Mouse (Mus musculus) erythroblast, adult 5-6 weeks (primary cell): Measurements from ENCODE around the gene Cd300c. TPM values are rescaled to one million over a fixed set of nuclear protein-coding genes. Genes with fewer than 3 reads are reported as not detected.
"Not testable (repeated sequence)": the region's sequence is repeated elsewhere in the genome, so short reads cannot be mapped to it uniquely, and the experiment has no call there.

Source experiments
- ATAC-seq: replicated peaks from 2 replicates; pipeline ENCODE4 v1.8.0; 2016; ENCODE audit warnings: moderate number of reproducible peaks, mild to moderate bottlenecking, moderate TSS enrichment, inconsistent platforms; ENCODE audit not compliant: poor library complexity, low FRiP score, severe bottlenecking
- total RNA-seq, 2 experiments: library from RNA; stranded (forward) in 1 of 2; stranded (reverse) in 1 of 2; fragments of 150-400 nt in 1 of 2; fragments of 200-764, 138-1000 nt in 1 of 2; gene quantifications; 2 replicates each; pipeline versions ENCODE4 v1.2.3 to v1.2.4; 2015 to 2017; ENCODE audit warnings: low replicate concordance in 2 of 2

Gene Cd300c
- total RNA-seq (2015; ENCODE audit: low replicate concordance) = not detected in 2 replicates
- total RNA-seq (2017; ENCODE audit: low replicate concordance) = 0.60 and 2.2 TPM in 2 replicates

DNA sequence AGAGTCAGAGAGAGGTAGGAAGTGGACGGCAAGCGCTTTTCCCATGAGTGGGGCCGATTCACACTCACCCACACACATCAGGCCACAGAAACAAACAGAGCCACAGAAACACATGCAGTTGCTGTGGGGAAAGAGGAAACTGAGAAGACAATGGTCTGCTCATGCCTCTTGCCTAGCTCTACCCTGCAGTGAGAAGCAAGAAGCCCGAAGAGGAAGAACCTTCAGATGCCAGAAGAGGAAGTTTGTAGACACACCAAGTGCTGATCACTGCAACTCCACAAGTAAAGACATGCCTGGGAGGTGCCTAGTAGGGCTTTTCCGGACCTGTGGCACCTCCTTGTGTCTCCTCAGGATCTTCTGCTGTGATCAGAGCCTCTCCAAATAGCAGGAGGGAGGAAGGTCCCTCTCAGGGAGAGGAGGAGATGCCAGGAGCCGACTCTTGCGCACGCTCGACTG lies at the start of gene Cd300c:
Gene Cd300c, minus strand, starts transcription at position 406 of the 456 bp plus-strand sequence.
- ATAC-seq = no peak

GRCm38 (mm10) chr11:115016093-115016492 lies 47.1 kb upstream of the Cd300c start, which contains the start of gene Cd300ld2:
TSS of gene Cd300ld2 (minus strand) at chr11:115016193.
- not testable (repeated sequence) for ATAC-seq

- no peak for ATAC-seq
Measured at GRCm38 (mm10) chr11:115004070-115004469, 35.1 kb upstream of the Cd300c start.

GRCm38 (mm10) chr11:115001474-115002040 lies 32.6 kb upstream of the Cd300c start, which contains the start of gene Cd300c2:
TSS of gene Cd300c2 (minus strand) at chr11:115001880.
- ATAC-seq = no peak

DNA sequence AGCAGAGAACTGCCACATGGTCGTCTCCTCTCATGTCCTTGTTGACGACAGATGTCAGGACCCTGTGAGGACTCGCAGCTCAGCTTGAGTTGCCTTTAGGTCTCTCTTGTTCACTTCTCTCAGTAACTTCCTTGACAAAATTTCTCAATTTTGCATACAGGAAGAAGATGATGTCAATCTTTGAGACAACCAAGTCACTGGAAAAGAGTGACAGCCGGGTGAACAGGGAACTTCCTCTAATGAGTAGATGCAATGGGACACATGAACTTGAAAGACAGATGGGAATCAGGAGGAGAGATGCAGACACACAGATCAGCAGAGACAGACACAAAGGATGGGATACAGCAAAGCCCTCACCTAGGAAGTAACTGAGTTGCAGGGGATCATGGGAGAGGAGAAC lies 20.8 kb upstream of the Cd300c start, which contains the start of gene Cd300ld:
Gene Cd300ld, minus strand, starts transcription at position 130 of the 400 bp plus-strand sequence.
- ATAC-seq = no peak

GRCm38 (mm10) chr11:114981866-114982265 lies 12.9 kb upstream of the Cd300c start:
- ATAC-seq = no peak

DNA sequence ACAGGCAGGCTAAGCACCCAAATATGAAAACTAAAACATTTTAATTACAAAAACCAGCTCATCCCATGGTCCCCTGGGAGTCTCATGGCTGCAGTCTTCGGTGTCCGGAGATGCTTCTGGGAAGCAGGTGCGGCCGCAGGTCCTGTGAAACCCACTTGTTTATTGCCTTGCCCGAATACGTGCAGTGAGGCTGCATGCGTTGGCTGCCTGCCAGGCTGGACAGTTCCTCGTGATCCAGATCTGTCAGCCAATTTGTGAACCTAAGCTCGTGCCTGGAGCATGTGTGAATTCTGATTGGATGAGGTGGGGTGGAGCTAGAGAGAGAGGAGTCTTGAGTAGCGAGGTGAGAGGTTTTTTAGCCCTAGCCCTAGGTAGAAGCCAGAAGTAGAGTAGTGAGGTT lies 3.8 kb upstream of the Cd300c start:
- no peak for ATAC-seq

DNA sequence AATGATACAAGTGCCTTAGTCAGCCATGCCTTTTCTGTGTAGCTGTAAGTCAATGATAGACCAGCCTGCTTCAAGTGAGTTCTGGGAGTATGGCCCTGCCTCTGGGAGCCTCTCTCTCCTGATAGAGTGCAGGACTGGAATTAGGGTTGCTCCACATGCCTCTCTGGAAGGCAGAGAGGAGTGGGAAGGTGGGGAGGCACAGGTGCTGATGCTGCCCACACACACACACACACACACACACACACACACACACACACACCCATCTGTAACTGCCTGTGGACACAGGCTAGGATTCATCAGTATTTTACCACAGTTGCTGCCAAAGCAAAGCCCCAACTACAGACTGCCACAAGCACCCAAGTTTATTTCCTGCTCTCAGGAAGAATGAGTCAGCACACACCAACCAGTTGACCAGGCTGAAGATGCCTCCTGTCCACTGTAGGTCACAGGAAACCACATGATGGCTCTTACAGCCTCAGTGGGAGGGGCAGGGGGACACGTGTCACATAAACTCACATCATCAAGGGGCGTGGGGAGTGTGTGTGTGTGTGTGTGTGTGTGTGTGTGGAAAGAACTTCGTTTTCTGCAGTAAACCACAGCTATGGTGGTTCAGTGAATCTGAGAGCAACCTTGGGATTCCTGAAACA lies 3.7 kb downstream of the Cd300c start:
- no peak for ATAC-seq

DNA sequence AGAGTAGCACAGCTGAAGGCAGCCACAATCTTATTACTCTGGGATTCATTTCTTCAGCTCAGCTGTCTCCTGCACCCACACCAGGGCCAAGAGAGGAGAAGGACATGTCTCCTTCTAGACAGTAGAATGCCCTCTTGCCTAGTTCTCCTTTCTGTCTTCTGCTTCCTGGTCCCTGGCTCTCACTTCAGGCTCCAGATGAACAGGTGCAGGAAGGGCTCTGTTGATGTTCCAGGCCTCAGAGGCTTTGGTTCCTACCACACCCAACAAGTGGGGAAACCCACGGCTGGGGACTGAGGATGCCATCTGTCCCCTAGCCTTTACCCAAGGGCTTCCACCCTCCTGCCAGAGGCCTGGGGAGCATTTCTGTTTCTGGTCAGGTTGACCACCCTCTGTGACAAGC lies 8.6 kb downstream of the Cd300c start:
- ATAC-seq = no peak

- no peak for ATAC-seq
Measured at GRCm38 (mm10) chr11:114934144-114934543, 34.8 kb downstream of the Cd300c start, which contains the start of gene Cd300lb. TSS of gene Cd300lb (minus strand) at chr11:114934386.

GRCm38 (mm10) chr11:114933591-114933990 lies 35.4 kb downstream of the Cd300c start:
- ATAC-seq = no peak

GRCm38 (mm10) chr11:114931041-114931440 lies 37.9 kb downstream of the Cd300c start:
- ATAC-seq = no peak

- no peak for ATAC-seq
Measured at GRCm38 (mm10) chr11:114929581-114929980, 39.4 kb downstream of the Cd300c start.

DNA sequence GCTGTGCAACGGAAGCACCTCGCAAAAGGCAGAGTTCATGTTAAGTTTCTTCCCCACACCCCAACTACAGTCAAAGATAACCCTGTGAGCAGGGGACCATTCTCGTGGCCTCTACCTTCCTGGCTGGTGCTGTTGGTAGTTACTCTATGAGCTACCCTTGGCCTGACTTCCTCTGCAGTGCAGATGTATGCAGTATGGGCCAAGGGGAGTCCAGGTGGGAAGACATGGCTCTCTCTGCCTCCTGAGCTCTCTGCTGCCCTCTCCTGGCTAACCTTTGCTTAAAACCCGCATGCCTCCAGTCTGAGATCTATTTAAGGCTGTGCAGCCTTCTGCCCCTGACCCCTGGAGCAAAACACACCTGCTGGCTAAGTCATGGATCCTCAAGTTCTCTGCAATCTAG lies 45.0 kb downstream of the Cd300c start:
- ATAC-seq = no peak

GRCm38 (mm10) chr11:114922439-114922838 lies 46.5 kb downstream of the Cd300c start:
- no peak for ATAC-seq

DNA sequence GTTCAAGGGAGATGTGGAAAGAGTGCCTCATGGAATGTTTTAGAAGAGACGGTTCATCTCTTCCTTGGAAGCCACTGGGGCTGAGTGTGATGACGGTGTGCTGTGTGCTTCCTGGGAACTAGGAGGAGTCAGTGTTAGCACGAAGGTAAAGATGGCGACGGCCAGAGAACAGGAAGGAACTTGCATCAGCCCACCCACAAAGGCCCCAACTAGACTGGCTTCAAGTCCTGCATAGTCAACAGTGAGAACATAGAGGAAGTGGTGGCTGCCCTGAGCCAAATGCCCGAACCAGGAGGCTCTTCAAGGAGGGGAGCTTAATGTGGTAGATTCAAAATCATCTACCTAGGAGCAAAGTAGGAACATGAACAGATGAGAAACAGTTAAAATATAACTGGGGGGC lies 51.8 kb downstream of the Cd300c start:
- no peak for ATAC-seq

DNA sequence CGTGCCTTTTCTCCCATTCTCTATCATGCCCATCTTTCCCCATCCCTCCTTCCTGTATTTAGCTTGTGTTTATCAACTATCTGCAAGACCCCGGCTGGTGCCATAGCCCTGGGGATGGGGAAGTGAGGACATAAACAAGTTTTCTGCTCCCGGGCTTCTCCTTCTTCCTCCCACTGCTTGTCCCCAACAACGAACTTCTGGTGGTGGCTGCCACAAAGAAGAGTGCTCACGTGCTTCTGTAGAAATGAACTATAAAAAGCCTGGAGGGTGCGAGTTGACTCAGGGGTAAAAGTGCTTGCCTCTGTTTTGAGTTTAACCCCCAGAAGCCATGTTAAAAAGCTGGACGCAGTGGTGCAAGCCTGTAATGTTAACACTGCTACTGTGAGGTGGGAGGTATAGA lies 54.0 kb downstream of the Cd300c start:
- no peak for ATAC-seq

GRCm38 (mm10) chr11:114912847-114913246 lies 56.1 kb downstream of the Cd300c start:
- ATAC-seq = peak; percentile 70

DNA sequence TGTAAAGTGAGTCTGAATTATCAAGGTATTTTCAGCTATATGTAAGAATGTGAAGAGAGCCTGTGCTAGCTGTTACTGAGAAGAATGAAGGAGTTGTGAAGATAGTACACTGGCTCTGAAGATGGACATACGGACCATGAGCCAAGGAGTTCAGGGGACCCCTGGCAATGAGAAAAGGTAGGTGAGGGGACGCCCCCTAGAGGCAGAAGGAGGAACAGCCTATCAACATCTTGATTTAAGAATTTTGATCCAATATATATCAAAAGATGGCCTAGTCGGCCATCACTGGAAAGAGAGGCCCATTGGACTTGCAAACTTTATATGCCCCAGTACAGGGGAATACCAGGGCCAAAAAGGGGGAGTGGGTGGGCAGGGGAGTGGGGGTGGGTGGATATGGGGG lies 59.4 kb downstream of the Cd300c start:
- not testable (repeated sequence) for ATAC-seq

DNA sequence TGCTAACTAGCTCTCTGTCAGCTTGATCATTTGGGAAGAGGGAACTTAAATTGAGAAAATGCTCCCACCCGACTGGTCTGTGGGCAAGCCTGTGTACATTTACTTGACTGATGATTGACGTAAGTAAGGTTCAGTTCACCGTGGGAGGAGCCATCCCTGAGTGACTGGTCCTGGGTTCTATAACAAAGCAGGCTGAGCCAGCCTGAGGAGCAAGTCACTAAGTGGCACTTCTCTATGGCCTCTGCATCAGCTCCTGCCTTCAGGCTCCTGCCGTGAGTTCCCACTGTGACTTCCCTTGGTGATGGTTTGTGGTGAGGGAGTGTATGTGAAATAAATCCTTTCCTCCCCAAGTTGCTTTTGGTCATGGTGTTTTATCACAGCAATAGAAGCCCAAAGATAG lies 60.9 kb downstream of the Cd300c start:
- ATAC-seq = no peak

GRCm38 (mm10) chr11:114907567-114907966 lies 61.4 kb downstream of the Cd300c start:
- ATAC-seq = no peak
